Mouse (Mus musculus): ENCODE results near the gene Sox6.

Sox6 gene

GRCm38 (mm10) chr7:115422828-115423227 is 615.8 kb downstream of the Sox6 start:
- DNase-seq (ENCODE audit: low read depth, low spot score), result no peak

DNA sequence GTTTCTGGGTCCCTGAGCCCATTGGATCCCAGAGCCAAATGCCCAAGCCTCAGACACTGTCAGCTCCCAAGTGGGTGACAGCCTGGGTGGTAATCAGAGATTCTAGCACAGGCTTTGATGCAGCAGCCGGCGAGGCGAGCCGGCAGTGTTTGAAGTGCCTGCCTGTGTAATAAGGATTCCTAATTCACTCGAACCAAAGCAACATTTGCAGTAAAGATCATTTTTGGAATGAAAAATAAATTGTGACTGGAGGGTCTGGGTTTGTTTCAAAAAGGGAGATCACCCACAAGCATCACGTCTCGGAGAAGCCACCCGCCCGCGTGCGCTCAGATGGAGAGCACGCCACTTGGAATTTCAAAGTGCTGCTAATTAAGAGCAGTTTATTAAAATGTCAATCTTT is 617.6 kb downstream of the Sox6 start:
- DNase-seq (ENCODE audit: low read depth, low spot score), result peak; percentile 14

All from brain, embryonic 18.5 days (tissue).